Mouse (Mus musculus): ENCODE data around the gene Fgf11.

Gene Fgf11

DNA sequence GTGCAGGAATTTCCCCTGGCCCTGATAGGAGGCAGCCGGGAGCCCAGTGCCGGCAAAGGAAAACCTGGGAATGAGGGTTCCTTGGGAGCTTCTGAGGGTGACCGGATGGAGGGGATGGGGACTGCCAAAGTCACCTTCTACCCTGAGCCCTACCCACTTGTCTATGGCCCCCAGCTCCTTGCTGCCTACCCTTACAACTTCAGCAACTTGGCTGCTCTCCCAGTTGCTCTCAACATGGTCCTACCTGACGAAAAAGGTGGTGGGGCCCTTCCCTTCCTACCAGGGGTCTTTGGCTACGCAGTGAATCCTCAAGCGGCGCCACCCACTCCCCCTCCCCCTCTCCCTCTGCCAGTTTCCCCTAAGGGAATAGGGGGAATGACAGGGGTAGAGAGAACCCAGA, 22.7 kb downstream of the Fgf11 start:
- DNase-seq, result no peak

DNA sequence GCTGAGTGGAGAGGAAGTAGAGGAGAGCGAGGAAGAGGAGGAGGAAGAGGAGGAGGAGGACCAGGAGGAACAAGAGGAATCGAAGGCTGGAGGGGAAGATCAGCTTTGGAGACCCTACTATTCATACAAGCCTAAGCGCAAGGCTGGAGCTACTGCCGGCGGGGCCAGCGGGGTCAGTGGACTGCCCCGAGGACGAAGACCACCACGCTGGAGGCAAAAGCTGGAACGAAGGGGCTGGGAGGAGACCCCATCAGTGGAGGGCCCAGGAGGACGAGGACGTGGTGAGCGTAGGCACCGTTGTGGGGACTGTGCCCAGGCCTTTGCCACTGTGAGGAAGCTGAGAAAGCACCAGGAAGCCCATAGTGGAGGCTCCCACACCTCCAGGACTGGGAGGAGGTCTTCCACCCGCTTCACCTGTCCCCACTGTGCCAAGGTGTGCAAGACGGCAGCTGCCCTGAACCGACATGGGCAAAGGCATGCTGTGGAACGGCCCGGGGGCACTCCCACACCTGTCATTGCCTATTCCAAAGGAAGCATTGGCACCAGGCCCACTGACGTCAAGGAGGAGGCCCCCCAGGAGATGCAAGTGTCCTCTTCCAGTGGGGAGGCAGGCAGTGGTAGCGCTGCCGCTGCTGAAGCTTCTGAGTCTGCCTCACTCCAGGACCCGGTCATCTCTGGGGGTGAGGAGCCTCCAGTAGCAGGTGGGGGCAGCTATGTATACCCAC, 23.2 kb downstream of the Fgf11 start:
- peak; percentile 66 for DNase-seq

DNA sequence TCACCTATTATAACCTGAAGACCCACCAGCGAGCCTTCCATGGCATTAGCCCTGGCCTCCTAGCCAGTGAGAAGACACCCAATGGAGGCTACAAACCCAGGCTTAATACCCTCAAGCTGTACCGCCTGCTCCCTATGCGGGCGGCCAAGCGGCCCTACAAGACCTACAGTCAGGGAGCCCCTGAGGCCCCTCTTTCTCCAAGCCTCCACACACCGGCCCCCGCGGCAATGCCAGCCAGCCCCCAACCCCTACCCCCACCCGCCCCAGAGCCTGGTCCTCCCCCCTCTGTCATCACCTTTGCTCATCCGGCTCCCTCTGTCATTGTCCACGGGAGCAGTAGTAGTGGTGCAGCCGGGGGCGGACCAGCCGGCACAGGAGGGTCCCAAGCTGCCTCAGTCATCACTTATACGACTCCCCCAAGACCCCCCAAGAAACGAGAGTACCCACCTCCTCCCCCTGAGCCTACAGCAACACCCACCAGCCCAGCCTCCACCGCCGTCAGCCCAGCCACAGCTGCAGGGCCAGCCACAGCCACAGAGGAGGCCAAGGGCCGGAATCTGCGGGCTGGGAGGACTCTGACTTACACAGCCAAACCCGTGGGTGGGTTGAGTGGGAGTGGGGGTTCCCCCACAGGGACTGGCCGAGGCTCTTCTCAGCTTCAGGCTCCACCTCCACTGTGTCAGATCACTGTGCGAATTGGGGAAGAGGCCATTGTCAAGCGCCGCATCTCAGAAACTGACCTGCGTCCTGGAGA, 24.0 kb downstream of the Fgf11 start:
- DNase-seq, result no peak

DNA sequence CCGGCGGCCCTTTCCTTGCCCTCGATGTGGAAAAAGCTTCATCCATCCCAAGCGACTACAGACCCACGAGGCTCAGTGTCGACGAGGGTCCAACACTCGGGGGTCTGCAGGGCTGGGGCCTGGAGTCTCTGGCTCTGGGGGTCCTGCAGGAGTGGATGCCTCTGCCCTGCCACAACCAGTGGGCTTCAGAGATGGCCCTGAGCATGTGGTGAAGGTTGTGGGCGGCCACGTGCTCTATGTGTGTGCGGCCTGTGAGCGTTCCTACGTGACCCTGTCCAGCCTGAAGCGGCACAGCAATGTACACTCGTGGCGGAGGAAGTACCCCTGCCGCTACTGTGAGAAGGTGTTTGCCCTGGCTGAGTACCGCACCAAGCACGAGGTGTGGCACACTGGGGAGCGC, 25.2 kb downstream of the Fgf11 start:
- no peak for DNase-seq

DNA sequence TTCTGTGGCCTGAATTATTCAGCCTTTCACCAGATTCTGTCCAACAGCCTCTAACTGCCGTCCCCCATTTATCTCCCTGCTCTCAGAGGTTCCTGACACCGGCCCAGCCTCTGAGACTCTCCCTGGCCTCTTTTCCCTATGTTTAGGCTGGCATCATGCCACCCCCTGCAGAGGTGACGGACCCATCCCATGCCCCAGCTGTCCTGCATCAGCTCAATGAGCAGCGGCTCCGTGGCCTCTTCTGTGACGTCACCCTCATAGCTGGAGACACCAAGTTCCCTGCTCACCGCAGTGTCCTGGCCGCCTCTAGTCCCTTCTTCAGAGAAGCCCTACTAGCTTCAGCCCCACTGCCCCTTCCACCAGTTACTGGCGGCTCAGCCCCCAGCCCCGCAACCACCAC, 25.9 kb downstream of the Fgf11 start:
- peak; percentile 49 for DNase-seq

DNA sequence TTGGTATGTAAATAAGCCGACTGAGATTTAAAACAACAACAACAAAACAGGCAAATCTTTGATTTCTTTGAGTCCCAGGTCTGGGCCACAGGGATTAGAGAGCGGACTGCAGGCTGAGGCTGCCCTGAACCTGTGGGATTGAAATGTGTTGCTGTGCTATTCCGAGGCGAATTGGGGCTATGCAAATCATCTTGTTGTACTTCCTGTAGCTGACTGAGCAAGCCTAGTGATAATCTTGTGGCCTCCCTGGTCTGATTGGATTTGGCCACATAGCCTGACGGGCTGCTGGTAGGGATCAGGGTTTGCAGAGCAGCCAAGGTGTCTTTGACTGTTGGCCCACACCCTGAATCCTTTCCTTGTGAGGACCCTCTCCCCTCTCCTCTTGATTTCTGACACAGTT, 26.7 kb downstream of the Fgf11 start:
- DNase-seq, result no peak

DNA sequence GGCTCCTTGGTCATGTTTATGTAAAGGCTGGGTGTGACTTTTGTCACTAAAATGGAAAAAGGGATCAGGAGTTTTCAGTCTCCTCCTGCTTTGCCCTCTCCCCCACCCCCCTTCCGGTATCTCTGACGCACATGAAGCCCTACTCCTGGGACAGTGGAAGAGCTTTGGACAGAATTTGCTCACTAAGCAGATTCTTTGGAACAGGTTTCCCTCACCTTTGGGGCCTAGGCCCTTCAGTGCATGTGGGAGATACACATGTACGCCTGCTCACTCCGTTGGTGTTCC, 34.1 kb downstream of the Fgf11 start:
- no peak for DNase-seq

DNA sequence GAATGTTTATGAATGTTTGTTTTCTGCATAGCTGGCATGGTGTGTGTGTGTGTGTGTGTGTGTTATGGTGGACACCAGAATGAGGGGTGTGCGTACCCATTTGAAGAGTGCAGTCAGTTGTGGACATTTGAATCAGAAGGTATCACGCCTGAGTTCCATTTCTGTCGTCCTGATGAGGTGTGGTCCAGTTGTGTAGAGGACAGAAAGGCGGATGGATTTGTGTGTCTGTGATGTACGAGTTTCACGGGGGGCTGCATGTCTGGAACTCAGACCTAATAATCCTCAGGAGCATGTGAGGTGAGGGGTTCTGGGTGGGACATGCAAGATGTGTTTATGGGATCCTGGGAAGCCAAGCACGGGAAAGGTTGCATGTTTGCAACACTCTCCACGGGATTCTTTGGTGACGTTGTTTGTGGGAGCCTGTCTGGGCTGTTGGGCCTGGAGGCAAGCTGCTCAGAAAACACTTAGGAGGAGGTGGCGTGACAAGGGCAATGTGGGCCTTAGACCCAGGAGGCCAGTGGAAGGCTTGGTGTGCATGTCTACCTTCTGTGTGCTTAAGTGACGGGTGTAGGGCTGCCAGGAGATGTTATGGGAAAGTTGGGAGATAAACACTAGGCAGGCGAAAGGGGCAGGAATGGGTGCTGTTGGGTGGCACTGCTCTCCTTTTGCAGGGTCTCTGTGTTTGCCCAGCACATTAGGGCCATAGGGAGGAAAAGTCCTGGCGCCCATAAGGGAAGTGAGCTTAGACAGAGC, 34.6 kb downstream of the Fgf11 start:
- peak; percentile 49 for DNase-seq

DNA sequence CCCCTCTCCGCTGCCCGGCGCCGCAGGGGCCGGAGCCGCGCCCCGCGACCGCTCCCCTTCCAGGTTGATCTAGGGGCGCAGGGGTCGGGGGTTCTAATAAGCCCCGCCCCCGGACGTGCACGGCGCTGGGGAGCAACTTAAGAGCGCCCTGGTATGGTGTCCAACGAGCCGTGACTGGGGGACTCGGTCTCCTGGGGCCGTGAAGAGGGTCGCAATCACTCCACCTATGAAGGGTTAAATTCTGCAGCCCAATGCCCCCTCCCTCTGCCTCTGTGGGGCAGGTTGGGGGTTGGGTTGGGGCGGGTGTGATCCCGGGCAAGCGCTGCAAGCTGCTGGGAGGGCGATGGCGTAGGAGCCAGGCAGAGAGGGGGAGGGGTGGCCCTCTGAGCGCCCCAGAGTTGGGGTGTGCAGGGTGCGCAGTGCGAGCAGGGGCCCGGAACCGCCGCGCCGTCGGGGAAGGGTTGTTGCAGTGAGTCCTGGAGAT, 35.5 kb downstream of the Fgf11 start:
- peak; percentile 83 for DNase-seq

DNA sequence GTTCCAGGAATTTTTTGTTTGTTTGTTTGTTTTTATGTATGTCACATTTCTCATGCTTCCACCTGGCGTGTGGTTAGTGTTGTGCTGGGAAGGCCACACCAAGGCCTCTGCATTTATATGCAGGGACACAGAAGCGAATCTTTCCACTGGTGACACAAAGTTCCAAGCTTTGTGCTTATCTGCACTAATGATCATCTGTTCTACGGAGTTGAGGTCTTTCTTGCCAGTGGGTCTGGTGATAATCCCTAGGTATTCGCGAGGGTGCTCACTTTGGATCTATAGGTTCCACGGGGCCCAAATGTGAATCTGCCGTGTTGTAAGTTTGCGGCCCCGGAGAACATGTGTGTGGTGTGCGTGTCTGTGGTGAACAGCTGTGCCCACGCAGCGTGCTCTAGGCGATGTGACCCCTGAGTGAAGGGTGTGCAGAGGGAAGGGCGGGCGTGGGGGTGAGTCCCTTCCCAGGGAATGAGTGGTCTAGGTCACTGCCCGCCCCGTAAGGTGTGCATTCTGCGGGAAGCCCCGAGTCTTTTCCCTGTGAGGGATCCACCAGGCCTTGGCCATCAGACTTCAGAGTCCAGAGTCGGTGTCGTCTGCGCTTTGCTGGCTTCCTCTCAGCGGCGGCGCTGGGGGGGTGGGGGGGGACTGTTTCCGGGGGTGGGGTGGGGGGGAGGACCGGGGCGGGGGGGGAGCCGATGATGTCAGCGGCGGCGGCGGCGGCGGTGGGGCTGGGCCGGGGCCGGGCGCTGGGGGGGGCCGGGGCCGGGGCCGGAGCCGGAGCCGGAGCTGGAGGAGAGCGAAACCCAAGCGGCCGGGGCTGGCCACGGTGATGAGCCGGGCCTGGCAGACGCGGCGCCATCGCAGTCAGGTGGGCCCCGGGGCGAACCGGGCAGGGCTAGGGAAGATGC, 36.2 kb downstream of the Fgf11 start, which contains the start of gene Zbtb4:
Gene Zbtb4 (plus strand): TSS at position 692 of the 905 bp plus-strand sequence.
- peak; percentile 68 for DNase-seq

DNA sequence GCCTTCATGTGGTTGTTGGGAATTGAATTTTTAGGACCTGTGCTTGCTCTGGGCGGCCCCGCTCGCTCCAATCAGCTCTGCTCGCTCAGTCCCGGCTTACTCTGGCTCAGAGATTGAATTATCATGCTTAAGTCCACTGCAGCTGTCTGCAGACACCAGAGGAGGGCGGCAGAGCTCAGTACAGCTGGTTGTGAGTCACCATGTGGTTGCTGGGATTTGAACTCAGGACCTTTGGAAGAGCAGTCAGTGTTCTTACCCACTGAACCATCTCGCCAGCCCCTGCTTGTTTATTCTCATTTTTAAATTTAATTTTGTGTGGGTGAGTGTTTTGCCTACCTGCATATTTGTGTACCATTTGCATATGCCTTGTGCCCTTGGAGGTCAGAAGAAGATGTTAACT, 38.1 kb downstream of the Fgf11 start:
- no peak for DNase-seq

DNA sequence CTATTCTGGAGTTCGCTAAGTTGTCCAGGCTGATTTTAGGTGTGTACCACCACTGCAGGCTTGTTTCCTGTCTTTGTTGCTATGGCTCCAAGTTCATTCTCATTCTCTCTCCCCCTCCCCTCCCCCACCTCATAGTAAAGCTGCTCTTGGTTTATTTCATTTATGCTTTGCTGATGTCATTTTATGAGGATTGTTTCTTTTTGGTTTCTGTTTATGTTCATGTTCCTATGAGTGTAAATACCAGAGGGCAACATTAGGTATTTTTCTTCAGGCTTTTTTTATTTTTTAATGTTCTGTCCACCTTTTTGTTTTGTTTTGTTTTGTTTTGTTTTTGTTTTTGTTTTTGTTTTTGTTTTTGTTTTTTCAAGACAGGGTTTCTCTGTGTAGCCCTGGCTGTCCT, 39.8 kb downstream of the Fgf11 start, which contains the start of gene Slc35g3:
Gene Slc35g3 (minus strand): TSS at position 101 of the 400 bp plus-strand sequence.
- DNase-seq, result no peak

DNA sequence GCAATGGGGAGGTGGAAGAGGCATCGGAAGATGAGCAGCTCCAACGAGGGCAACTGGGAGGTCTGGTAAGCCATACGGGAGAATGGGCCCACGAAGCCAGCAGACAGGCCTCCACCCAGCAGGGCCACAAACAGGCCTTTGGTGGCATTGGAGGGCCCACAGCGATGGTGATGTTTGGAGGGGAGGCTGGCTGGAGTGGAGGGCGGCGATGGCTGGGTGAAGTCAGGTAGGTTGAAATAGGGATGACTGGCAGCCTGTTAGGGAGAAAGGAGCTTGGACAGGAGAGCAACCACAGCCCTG, 40.8 kb downstream of the Fgf11 start:
- no peak for DNase-seq

DNA sequence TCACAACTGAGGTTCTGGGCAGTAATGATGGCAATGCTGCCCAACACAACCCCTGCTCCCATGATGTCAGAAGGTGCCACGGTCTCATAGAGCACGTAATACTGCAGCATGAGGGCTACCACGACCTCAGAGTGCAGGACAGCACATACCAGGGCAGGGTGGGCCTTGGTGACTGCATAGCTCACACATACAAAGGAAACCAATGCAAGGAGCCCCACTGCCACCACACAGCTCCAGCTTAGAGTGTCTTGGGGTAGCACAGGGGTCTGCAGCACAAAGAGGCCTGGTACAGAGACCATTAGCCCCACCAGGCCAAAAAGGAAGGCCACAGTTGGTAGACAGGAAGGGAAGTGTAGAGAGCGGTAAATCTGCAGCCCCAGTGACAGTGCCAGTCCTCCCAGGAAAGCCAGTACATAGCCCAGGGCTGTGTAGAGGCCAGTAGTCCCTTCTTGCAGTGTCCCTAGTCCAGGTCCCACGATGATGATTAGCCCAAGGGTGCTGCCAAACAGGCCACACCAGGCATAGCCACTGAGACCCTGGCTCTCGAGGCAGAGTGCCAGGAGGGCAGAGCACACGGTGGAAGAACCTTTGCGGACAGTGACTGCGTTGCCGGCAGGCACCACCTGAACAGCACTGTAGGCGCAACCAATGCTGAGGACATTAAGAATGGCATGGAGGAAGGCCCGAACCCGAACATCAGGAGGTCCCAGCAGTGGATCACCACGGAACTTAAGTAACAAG, 41.3 kb downstream of the Fgf11 start:
- peak; percentile 67 for DNase-seq

DNA sequence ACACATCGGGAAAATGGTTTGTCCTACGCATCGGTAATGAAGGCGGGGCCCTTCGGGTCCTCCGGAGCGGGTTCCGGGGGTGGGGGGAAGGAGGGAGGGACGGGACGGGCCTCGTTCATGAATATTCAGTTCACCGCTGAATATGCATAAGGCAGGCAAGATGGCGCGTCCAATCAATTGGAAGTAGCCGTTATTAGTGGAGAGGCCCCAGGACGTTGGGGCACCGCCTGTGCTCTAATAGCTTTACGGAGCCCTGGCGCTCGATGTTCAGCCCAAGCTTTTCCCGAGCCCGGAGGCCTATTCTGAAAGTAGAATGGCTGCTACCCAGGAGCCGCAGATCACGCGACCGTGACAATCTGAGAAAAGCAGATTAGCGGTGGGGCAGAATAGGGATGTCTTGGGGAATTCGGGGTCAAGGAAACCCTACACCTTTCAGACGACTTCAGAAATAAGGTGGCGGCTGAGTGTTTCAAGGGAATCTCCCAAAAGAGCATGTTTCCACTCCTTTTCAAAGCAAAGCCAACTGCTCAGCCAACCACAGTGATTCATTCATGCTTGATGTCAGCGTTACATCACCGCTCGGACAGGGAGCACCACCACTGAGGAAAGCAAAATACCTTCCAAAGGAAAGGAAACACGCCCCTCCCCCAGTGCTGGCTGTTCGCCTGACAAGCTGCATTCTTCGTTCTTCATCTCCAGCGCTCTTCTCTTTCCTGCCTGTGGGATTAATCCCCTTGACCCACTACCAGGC, 42.5 kb downstream of the Fgf11 start:
- DNase-seq, result peak; percentile 92

DNA sequence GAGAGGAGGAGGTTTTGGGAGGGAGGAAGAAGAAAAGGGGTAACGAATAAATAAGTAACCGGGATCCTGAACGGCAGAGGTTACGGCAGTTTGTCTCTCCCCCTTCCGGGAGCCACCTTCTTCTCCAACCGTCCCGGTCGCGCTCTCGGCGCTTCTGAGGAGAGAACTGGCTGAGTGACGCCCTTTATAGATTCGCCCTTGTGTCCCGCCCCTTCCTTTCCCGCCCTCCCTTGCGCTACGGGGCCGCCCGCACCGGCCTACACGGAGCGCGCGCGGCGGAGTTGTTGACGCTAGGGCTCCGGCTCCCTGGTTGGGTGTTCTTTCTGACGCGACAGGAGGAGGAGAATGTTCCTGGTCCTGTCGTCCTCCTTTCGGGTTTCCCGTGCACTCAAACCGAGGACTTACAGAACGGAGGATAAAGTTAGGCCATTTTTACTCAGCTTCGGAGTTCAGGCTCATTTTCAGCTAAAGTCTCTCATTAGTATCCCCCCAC, 43.1 kb downstream of the Fgf11 start, which contains the start of gene Polr2a:
Gene Polr2a (minus strand): TSS at position 160 of the 493 bp plus-strand sequence.
- peak; percentile 98 for DNase-seq

DNA sequence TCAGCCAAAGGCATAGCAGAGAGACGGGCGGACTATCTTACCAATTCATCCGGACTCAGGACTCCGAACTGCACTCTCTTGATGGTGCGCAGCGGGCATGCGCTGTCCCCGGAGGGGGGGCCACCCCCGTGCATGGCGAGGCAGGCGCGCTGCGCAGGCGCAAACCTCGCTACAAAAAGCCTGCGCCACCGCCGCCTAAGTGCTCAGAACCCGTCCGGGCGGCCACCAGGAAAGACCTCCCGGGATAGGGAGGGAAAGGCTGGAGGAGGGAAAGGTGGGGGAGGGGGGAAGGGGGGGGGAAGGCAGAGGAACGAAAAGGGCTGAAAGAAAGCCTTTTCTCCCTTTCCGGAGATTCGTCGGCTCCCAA, 43.6 kb downstream of the Fgf11 start:
- peak; percentile 97 for DNase-seq

DNA sequence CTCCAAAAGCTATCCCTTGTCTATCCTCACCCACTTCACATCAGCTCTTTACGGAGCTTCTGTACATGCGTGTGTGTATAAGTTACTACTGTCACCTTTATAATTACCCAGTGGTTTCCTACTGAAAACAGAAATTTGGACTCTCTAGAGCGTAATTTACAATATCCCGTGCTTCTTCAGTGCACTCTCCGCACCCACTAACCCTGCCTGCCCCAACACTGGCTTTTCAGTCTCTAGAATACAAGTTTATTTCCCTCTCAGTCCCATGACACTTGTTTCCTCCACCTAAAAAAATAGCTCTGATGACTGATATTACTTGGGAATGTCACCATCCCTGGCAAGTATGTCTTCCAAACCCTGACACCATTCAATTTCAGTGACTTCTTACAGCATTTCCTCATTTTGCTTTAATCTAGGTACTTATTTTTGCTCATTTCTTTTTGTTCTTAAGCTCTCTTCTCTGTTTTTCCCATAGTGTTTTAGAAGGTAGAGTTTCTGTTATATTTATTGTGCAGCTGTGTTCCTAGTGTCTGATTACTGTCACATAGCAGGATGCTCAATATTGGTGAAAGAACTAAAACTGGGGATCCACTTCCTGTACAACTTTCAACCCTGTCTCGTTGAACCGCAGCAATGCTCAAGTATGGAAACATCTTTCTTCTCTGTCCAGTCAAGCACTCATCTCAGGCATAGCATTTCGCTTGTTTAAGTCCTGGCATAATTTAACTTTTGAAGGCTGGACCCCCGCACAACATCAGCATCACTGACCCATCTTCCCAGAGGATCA, 44.2 kb downstream of the Fgf11 start:
- DNase-seq, result no peak

DNA sequence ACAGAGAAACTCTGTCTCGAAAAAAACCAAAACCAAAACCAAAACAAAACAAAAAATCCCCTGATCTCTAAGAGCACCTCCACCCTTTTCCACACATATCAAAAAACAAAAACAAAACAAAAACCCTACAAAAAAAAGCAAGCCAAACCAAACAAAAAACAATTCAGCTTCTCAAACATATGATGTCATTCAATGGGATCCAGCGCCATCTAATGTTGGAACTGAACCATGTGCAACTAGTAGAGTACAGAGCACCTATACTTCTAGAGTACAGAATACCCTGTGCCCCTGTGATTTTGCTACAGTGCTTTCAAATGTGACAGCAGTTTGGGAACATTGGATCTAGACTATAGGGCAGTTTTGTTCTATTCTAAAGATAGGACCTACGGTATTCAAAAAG, 47.0 kb downstream of the Fgf11 start:
- no peak for DNase-seq

DNA sequence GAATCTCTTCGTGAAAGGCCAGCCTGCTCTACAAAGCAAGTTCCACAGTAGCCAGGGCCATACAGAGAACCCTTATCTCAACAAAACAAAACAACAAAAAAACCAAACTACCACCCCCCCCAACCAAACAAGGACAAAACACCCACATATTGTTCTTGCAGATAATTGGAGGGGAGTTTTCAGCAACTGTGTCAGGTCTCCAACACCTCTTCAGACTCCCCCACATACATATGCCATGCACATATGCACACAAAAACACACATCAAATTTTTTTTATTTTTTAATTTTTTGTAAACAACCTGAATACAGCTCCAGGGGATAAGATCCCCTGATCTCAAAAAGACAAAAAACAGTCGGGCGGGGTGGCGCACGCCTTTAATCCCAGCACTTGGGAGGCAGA, 47.4 kb downstream of the Fgf11 start:
- DNase-seq, result no peak

Measured in cerebellum, adult 11-12 months (tissue).